Mouse (Mus musculus) embryo, embryonic 9.5 days (tissue): ENCODE measurements around the gene Ncapg2.

Experiments
- DNase-seq: peaks from one replicate; pipeline ENCODE4 v3.0.0-alpha.2; 2017; ENCODE audit errors: extremely low spot score

Gene Ncapg2

GRCm38 (mm10) chr12:116405045-116405835 lies at the start of gene Ncapg2:
Ncapg2 (plus strand) TSS chr12:116405402.
- DNase-seq, result peak; percentile 99

- DNase-seq, result no peak
These were observed 43.1 kb upstream of the Ncapg2 start for GRCm38 (mm10) chr12:116362091-116362490.

- no peak for DNase-seq
These were observed 38.3 kb upstream of the Ncapg2 start for GRCm38 (mm10) chr12:116366900-116367299.

- no peak for DNase-seq
These were observed 37.9 kb upstream of the Ncapg2 start for GRCm38 (mm10) chr12:116367346-116367745.

GRCm38 (mm10) chr12:116368857-116369256 lies 36.3 kb upstream of the Ncapg2 start:
- DNase-seq, result no peak

GRCm38 (mm10) chr12:116383101-116383500 lies 22.1 kb upstream of the Ncapg2 start:
- no peak for DNase-seq

- DNase-seq, result no peak
These were observed 21.2 kb upstream of the Ncapg2 start for GRCm38 (mm10) chr12:116383995-116384394.

- no peak for DNase-seq
These were observed 18.4 kb upstream of the Ncapg2 start for GRCm38 (mm10) chr12:116386802-116387201.

GRCm38 (mm10) chr12:116389868-116390267 lies 15.3 kb upstream of the Ncapg2 start:
- no peak for DNase-seq

GRCm38 (mm10) chr12:116394327-116394726 lies 10.9 kb upstream of the Ncapg2 start:
- no peak for DNase-seq

- no peak for DNase-seq
These were observed 9.9 kb upstream of the Ncapg2 start for GRCm38 (mm10) chr12:116395312-116395711.

- DNase-seq, result no peak
These were observed 9.0 kb upstream of the Ncapg2 start for GRCm38 (mm10) chr12:116396072-116396695.

- peak; percentile 8 for DNase-seq
These were observed 1.1 kb upstream of the Ncapg2 start for GRCm38 (mm10) chr12:116404012-116404679.

- no peak for DNase-seq
These were observed 594 bp downstream of the Ncapg2 start for GRCm38 (mm10) chr12:116405836-116406155.

- no peak for DNase-seq
These were observed 2.7 kb downstream of the Ncapg2 start for GRCm38 (mm10) chr12:116407883-116408282.

- DNase-seq, result no peak
These were observed 9.7 kb downstream of the Ncapg2 start for GRCm38 (mm10) chr12:116414941-116415340.

- DNase-seq, result no peak
These were observed 11.3 kb downstream of the Ncapg2 start for GRCm38 (mm10) chr12:116416514-116416913.

GRCm38 (mm10) chr12:116421656-116422055 lies 16.5 kb downstream of the Ncapg2 start:
- no peak for DNase-seq

- DNase-seq, result no peak
These were observed 20.2 kb downstream of the Ncapg2 start for GRCm38 (mm10) chr12:116425392-116425791.

- no peak for DNase-seq
These were observed 28.5 kb downstream of the Ncapg2 start for GRCm38 (mm10) chr12:116433742-116434141.

- no peak for DNase-seq
These were observed 30.0 kb downstream of the Ncapg2 start for GRCm38 (mm10) chr12:116435232-116435631.

GRCm38 (mm10) chr12:116436125-116436524 lies 30.9 kb downstream of the Ncapg2 start:
- no peak for DNase-seq

- DNase-seq, result no peak
These were observed 33.4 kb downstream of the Ncapg2 start for GRCm38 (mm10) chr12:116438591-116438990.
